ENCODE assay signal across 11 mouse cellular contexts in the genomic region with DNA sequence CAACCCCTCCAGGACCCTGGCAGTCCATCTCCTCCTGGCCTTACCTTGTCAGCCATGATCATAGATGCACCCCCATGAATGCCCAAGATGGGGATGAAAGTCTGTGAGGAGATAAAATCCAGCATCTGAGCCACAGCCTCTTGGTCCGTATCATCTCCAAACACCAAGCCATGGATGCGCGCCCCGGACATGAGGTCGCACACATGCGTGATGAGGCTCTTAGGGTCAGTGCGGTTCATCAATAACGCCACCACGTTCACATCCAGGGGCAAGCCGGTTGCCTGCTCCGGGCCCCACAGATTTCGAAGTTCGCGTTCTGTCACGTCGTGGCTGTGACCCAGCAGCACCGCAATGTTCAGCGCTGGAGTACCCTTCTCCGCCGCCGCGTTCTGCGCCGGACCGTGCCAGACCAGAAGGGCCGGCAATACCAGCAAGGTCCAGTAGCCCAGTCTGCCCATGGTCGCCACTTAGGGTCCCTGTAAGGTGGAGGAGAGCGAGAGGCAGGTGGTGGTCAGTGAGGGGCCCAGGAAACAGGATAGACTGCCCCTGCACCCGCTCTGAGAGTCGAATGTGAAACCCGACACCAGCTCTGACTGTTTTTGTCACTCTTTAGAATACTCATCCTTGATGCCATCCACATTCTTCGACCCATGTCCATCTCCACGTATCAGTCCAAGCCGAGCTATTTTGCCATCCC. TPM values are rescaled to one million over a fixed set of nuclear protein-coding genes. Genes with fewer than 3 reads are reported as not detected.
DNase-seq lines count a peak whose midpoint lies in the region; ATAC-seq and TF ChIP-seq lines count a peak whose summit lies in the region.
"Had no signal": no experiment of that assay in that cellular context is flagged by ENCODE, and none has a peak within 500 bp of the region (broad histone marks: within the 10 kb centered on the region; RNA-seq: fewer than 3 reads in every experiment).

No protein-coding gene starts in this region.

- no peaks in the 10 kb centered on the region for H3K9me3 ChIP-seq in hindbrain, embryonic 15.5 days
- H3K9me3 ChIP-seq: megakaryocyte, embryonic 14.5 days had no signal

- TF ChIP-seq POLR2A in olfactory bulb, adult 2 months (IDR thresholded peaks at IDR 0.05; ENCODE audit: insufficient read depth, low read depth, low read length) = no peak

- peaks cover 22% of the 10 kb centered on the region for H3K27me3 ChIP-seq in hindbrain, embryonic 15.5 days

- H3K36me3 ChIP-seq in hindbrain, embryonic 15.5 days = no peaks in the 10 kb centered on the region

- H3K27ac ChIP-seq in hindbrain, embryonic 15.5 days (replicated peaks) = no peak overlapping the region
- H3K27ac ChIP-seq in olfactory bulb, adult 2 months (ENCODE audit: insufficient read depth, low read depth, low read length) = no peak overlapping the region

- peaks cover 37% of the 10 kb centered on the region for H3K4me1 ChIP-seq in hindbrain, embryonic 15.5 days (replicated peaks)
- peaks cover 24% of the 10 kb centered on the region for H3K4me1 ChIP-seq in olfactory bulb, adult 2 months (ENCODE audit: control insufficient read depth, insufficient read depth, low read length)

- peak; percentile 45 to 50 for DNase-seq in cerebellum, postnatal 25 days
- no peak for DNase-seq in cerebellum, postnatal 36 days
- DNase-seq in right cerebral cortex, postnatal 10 days (ENCODE audit: low spot score in 2 of 2) = peak; percentile 35 to 48
- DNase-seq in right cerebral cortex, postnatal 36 days (ENCODE audit: low spot score in 2 of 2) = no peak
- DNase-seq in left cerebral cortex, postnatal 4 days = no peak
- DNase-seq in c-Kit-positive CD71-positive TER-119-positive erythroid progenitor cells, embryonic 14.5 days (ENCODE audit: low spot score) = no peak
- DNase-seq: adrenal gland, postnatal 36 days; gastrocnemius, postnatal 14 days had no signal

- peak overlapping the region; percentile 68; the same call in 1 of the 2 replicates for H3K9ac ChIP-seq in hindbrain, embryonic 15.5 days

- peak overlapping the region; percentile 73 for H3K4me3 ChIP-seq in hindbrain, embryonic 15.5 days
- peak overlapping the region; percentile 82 for H3K4me3 ChIP-seq in olfactory bulb, adult 2 months (ENCODE audit: insufficient read depth, low read depth, low read length)
- H3K4me3 ChIP-seq: megakaryocyte, embryonic 14.5 days had no signal

- intact Hi-C loops in left cerebral cortex, postnatal 4 days (cut with DNase I) = loop anchor here (2.0 to 10.0 kb wide), 3 partner anchors 307 to 1110 kb away; no protein-coding TSS in a partner anchor

- no peak for TF ChIP-seq CTCF in olfactory bulb, adult 2 months (IDR thresholded peaks at IDR 0.05; ENCODE audit: insufficient read depth, low read depth, low read length)

- 21% methylated on average over 34 of the region's 34 CpGs for WGBS in hindbrain, embryonic 15.5 days
- WGBS in olfactory bulb, adult 2 months = 33% methylated on average over 34 of the region's 34 CpGs

- no peak for ATAC-seq in hindbrain, embryonic 15.5 days (ENCODE audit: low FRiP score, low read depth)

- H3K4me2 ChIP-seq in hindbrain, embryonic 15.5 days = peak overlapping the region; percentile 91

RNA-seq across cellular contexts. Expression of a gene that starts 3.1 kb away (rescaled TPM):
- polyA plus RNA-seq in hindbrain, embryonic 15.5 days (2015; fragmentation: Nextera tagmentation; extraction: Ambion mirVana) = 10.0 and 10.2 TPM in 2 replicates
- polyA plus RNA-seq in olfactory bulb, adult 2 months (2012; ENCODE audit: insufficient read depth, insufficient read length, low replicate concordance, missing spikeins) = 36.5 TPM in 1 of 2 replicates, not detected in the other
- 10 to 100 TPM; 51.3 to 52.3 TPM for total RNA-seq in left cerebral cortex, postnatal 4 days (2021)

Comparison
In these comparisons a context has a peak if more than half of its experiments do, and no peak if none do; other contexts are left out.
1. DNase-seq: peak in cerebellum, postnatal 25 days (2 of 2) and right cerebral cortex, postnatal 10 days (2 of 2); none in cerebellum, postnatal 36 days (0 of 2), right cerebral cortex, postnatal 36 days (0 of 2), left cerebral cortex, postnatal 4 days (single experiment) and c-Kit-positive CD71-positive TER-119-positive erythroid progenitor cells, embryonic 14.5 days (single experiment).